Mouse (Mus musculus) forebrain, embryonic 12.5 days (tissue): ENCODE measurements around the gene Laptm5. TPM values are rescaled to one million over a fixed set of nuclear protein-coding genes. Genes with fewer than 3 reads are reported as not detected.

ENCODE experiments used
- ATAC-seq: fragments of 200-750 bp; cut with Nextera tagmentation; 2 replicates; pipeline ENCODE4 v1.8.0; 2017; ENCODE audit warnings: moderate TSS enrichment; ENCODE audit not compliant: low FRiP score
- H3K27ac ChIP-seq: fragments of 300-500 bp; sonication (generic); 2 replicates; pipeline ENCODE4 v1.5.1; 2016; ENCODE audit warnings: mild to moderate bottlenecking
- H3K27me3 ChIP-seq: fragments of 300-500 bp; sonication (generic); 2 replicates; pipeline ENCODE4 v1.6.1; 2016; ENCODE audit warnings: mild to moderate bottlenecking
- H3K36me3 ChIP-seq: fragments of 300-500 bp; sonication (generic); replicated peaks from 2 replicates; pipeline ENCODE4 v1.6.1; 2016; ENCODE audit warnings: mild to moderate bottlenecking
- H3K4me1 ChIP-seq: fragments of 300-500 bp; sonication (generic); 2 replicates; pipeline ENCODE4 v1.6.1; 2016
- H3K4me2 ChIP-seq: fragments of 300-500 bp; sonication (generic); 2 replicates; pipeline ENCODE4 v1.6.1; 2016; ENCODE audit warnings: mild to moderate bottlenecking, moderate library complexity
- H3K4me3 ChIP-seq: fragments of 300-500 bp; sonication (generic); replicated peaks from 2 replicates; pipeline ENCODE4 v1.5.1; 2016; ENCODE audit warnings: mild to moderate bottlenecking
- H3K9ac ChIP-seq: fragments of 300-500 bp; sonication (generic); 2 replicates; pipeline ENCODE4 v1.6.1; 2016; ENCODE audit warnings: mild to moderate bottlenecking
- H3K9me3 ChIP-seq: fragments of 300-500 bp; sonication (generic); 2 replicates; pipeline ENCODE4 v1.6.1; 2016
- WGBS: fragments of 180-500 bp; shearing (Covaris S2); methylation state at CpG from one replicate; pipeline ENCODE4 v1.1.7; 2016; 5-methylcytosine and 5-hydroxymethylcytosine counted together
- polyA plus RNA-seq: library from polyadenylated mRNA; unstranded; fragments of >200 nt; fragmentation: Nextera tagmentation; extraction: Ambion mirVana; gene quantifications from 2 replicates; pipeline ENCODE4 v1.2.1, GENCODE M21; 2016

Gene Laptm5
- polyA plus RNA-seq, 1 experiment from 2014 or later: 16.8 TPM

DNA sequence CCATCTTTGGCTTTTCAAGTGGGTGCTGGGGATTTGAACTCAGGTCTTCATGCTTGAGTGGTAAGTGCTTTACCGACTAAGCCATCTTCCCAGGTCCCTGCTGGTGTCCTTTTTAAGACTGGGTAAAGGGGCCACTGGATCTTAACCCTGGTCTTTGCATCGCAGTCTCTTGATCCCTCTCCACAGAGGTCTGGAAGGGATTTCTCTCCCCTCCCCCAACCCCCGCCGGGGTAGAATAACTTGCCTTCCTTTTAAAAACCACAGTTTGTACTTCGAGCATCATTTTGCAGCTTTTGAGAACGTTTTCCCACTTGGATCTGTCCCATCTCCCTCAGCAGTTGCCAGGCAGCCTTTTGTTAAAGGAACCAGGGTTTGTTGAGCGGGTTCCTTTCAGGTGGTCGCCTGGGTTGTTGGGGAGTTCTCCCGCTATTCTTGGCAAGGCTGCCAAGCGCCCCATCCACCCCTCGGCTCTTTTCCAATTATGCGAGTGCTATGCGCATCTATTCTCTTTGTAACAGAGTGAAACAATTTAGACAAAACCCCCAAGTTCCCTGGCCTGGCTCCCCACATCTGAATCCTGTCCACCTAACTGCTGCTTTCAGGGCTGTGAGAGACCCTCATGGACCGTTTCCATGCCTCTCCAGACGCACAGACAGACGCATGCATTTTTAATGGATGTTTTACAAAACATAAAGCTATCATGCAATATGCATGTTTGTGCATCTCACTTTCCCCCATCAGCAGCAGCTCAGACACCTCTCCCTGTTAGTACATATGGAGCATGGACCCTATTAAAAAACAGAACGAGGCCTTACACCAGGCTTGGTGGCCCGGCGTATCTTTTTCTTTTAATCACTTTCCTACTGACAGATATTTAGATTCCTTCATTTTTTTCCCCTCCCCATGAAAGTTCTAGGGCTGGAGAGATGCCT, 60.7 kb downstream of the Laptm5 start:
- Histone ChIP-seq H3K4me2 (no peak overlapping the region), H3K9ac (no peak overlapping the region), H3K4me3 (no peak overlapping the region), H3K36me3 (no peaks in the 10 kb centered on the region), H3K4me1 (peaks cover 13% of the 10 kb centered on the region), H3K9me3 (peaks cover 4% of the 10 kb centered on the region; the same call in 1 of the 2 replicates), H3K27me3 (peaks cover 1% of the 10 kb centered on the region; the same call in 1 of the 2 replicates), H3K27ac (peak overlapping the region; percentile 75)
- 36% methylated on average over 19 of the region's 19 CpGs for WGBS
- no peak for ATAC-seq

- Histone ChIP-seq H3K9ac (no peak overlapping the region), H3K27me3 (peaks cover 4% of the 10 kb centered on the region; the same call in 1 of the 2 replicates), H3K9me3 (no peaks in the 10 kb centered on the region), H3K27ac (no peak overlapping the region), H3K4me3 (no peak overlapping the region), H3K4me2 (no peak overlapping the region), H3K4me1 (peaks cover 4% of the 10 kb centered on the region), H3K36me3 (no peaks in the 10 kb centered on the region)
- no peak for ATAC-seq
- WGBS: 74% methylated on average over 3 of the region's 3 CpGs
Observed at GRCm38 (mm10) chr4:130978981-130979380, 66.1 kb downstream of the Laptm5 start.

DNA sequence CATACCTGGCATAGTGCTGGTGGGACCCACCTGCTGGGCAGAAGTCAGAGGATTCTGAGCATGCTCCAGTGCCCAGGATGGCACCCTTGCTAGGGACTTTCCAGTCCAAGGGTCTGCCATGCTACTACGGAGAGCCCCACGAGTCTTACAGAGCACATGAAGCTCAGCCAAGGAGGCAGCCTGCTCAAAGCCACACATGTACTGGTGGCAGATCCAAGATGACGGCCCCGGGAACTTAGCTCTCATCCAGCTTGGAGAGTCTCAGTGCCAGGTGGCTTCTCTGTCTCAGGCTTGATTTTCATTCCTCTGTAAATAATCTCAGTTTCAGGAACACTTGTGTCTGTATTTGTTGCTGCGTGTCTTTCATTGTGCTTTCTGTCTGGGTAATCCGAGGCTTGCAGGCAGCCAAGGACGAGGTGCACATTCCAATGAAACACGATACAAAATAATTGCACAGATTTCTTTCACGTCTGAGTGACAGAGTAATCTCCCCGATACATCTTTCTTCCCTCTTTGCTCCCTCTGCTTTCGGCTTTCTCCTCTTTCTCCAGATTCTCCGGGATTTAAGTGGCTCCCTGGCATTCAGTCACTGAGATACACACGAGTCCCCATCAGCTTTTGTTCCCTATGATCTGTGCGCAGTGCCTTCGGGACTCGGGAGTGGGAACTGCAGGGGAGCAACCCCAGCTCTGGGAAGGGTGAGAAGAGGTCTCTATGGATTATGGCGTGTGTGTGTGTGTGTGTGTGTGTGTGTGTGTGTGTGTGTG, 71.7 kb downstream of the Laptm5 start:
- H3K27ac ChIP-seq: 0 out of 2 replicates have a peak overlapping the region, but pooled peaks have one; percentile 25
- H3K9me3 ChIP-seq: no peaks in the 10 kb centered on the region
- H3K36me3 ChIP-seq: no peaks in the 10 kb centered on the region
- H3K4me2 ChIP-seq: no peak overlapping the region
- no peak overlapping the region for H3K9ac ChIP-seq
- H3K4me3 ChIP-seq: no peak overlapping the region
- ATAC-seq: no peak
- H3K27me3 ChIP-seq: peaks cover 4% of the 10 kb centered on the region; the same call in 1 of the 2 replicates
- H3K4me1 ChIP-seq: peaks cover 15% of the 10 kb centered on the region
- WGBS: 37% methylated on average over 17 of the region's 17 CpGs

Other genes starting within 250 kb of the Laptm5 start
- gene Pum1, start 249.8 kb upstream of the Laptm5 start, polyA plus RNA-seq: 134 and 141 TPM in 2 replicates
- 37.4 and 44.3 TPM in 2 replicates for gene Sdc3, start 120.6 kb upstream of the Laptm5 start, polyA plus RNA-seq
- gene Matn1, start 31.3 kb downstream of the Laptm5 start, polyA plus RNA-seq: 0.22 and 0.26 TPM in 2 replicates